Mouse (Mus musculus): ENCODE measurements around the gene Scn2b. TPM values are rescaled to one million over a fixed set of nuclear protein-coding genes. Genes with fewer than 3 reads are reported as not detected.

Gene Scn2b
- polyA plus RNA-seq, 1 experiment from 2014 or later, result 3.2 TPM

DNA sequence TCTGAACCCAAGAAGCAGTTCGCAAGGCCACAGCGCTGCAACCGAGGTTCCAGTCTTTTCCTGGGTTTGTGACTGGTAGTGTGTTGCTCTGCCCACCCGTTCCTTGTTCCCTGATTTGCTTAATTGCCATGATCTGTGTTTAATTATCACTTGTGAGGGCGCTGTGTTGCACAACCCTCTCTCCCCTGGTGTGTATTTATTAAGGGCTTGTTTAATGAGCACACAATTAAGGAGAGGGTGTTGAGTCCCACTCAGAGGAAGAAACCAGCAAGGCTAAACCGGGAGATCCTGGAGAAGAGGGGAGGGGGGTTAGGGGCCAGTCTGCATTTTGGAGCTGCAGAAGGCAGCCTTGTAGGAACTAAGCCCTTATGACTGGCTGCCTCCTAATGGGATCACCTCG is 23.4 kb downstream of the Scn2b start:
- no peak overlapping the region for H3K9ac ChIP-seq (ENCODE audit: low read length)
- H3K4me3 ChIP-seq (ENCODE audit: low read depth, low read length), result no peak overlapping the region
- H3K4me2 ChIP-seq (ENCODE audit: low read depth, low read length, severe bottlenecking), result no peak overlapping the region
- ATAC-seq (replicated peaks; ENCODE audit: low FRiP score), result peak; percentile 36; the same call in 1 of the 2 replicates
- DNase-seq (ENCODE audit: low spot score), result no peak
- no peak overlapping the region for H3K27ac ChIP-seq (ENCODE audit: low read depth, low read length)
- no peaks in the 10 kb centered on the region for H3K36me3 ChIP-seq (ENCODE audit: control insufficient read depth, insufficient read depth, low read length)
- peaks cover 73% of the 10 kb centered on the region for H3K27me3 ChIP-seq (ENCODE audit: control insufficient read depth, insufficient read depth, low read length)
- H3K9me3 ChIP-seq (ENCODE audit: control insufficient read depth, low read length), result no peaks in the 10 kb centered on the region
- WGBS, result 27% methylated on average over 7 of the region's 7 CpGs
- H3K4me1 ChIP-seq (replicated peaks; ENCODE audit: control insufficient read depth, insufficient read depth, low read length), result peaks cover 22% of the 10 kb centered on the region

DNA sequence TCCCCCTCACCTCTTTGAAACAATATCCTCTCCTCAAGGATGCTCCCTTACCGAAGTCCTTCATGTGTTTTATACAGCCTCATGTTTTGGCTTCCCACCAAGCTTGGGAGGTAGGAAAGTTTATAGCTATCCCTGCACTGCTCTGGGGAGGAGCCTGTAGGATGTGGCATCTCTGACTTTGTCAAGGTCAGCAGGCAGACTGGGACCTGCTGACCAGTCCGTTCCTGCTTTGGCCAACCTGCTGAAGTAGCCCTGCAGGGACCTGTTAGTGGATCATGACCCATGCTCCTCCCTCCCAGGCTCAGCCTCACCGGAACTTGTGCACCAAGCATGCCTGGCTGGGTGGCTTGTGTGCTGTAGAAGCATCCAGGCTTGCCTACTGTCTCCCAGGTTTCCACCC is 25.1 kb downstream of the Scn2b start:
- ATAC-seq (replicated peaks; ENCODE audit: low FRiP score) (no peak), DNase-seq (ENCODE audit: low spot score) (no peak)
- Histone ChIP-seq H3K27ac (ENCODE audit: low read depth, low read length) (no peak overlapping the region), H3K4me1 (replicated peaks; ENCODE audit: control insufficient read depth, insufficient read depth, low read length) (peaks cover 24% of the 10 kb centered on the region), H3K4me2 (ENCODE audit: low read depth, low read length, severe bottlenecking) (no peak overlapping the region), H3K27me3 (ENCODE audit: control insufficient read depth, insufficient read depth, low read length) (peaks cover 60% of the 10 kb centered on the region), H3K36me3 (ENCODE audit: control insufficient read depth, insufficient read depth, low read length) (no peaks in the 10 kb centered on the region), H3K9ac (ENCODE audit: low read length) (no peak overlapping the region), H3K4me3 (ENCODE audit: low read depth, low read length) (no peak overlapping the region), H3K9me3 (ENCODE audit: control insufficient read depth, low read length) (no peaks in the 10 kb centered on the region)
- WGBS, result 64% methylated on average over 3 of the region's 3 CpGs

DNA sequence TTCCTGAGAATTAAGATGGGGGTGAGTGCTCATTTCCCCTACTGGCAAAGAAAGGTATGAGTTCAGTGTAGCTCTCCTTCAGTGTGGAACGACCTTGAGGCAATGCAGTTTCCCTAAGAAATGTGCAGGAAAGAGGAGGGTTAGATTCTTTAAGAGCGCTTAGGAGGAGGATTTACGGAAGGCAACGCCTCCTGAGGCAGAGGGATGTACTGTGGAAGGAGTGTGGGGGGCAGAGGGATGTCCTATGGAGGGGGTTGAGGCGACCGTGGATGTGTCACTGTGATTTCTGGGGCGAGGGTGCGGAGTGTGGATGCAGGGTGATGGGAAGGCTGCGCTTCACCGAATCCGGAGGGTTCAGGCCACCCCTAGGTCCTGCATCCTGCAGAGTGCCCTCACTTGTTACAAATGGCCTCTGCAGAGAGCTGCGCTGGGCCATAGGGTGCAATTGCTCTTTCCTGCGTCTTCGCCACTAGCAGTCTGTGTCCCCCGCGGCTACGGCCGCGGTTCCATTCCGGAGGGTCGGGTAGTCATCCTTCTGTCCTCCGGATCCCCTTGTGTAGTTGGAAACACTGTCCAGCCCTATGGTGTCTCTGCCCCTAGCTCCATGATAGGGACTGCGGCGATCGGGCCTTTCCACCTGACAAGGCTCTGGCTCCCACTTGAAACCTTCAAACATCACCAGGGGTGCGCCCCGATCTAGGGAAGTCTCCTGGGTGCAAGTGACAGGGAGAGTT is 28.1 kb downstream of the Scn2b start:
- Histone ChIP-seq H3K9ac (ENCODE audit: low read length) (peak overlapping the region; percentile 27), H3K4me2 (ENCODE audit: low read depth, low read length, severe bottlenecking) (peak overlapping the region; percentile 75), H3K9me3 (ENCODE audit: control insufficient read depth, low read length) (no peaks in the 10 kb centered on the region), H3K4me3 (ENCODE audit: low read depth, low read length) (peak overlapping the region; percentile 32), H3K36me3 (ENCODE audit: control insufficient read depth, insufficient read depth, low read length) (no peaks in the 10 kb centered on the region), H3K27ac (ENCODE audit: low read depth, low read length) (no peak overlapping the region), H3K27me3 (ENCODE audit: control insufficient read depth, insufficient read depth, low read length) (peaks cover 31% of the 10 kb centered on the region), H3K4me1 (replicated peaks; ENCODE audit: control insufficient read depth, insufficient read depth, low read length) (peaks cover 11% of the 10 kb centered on the region)
- ATAC-seq (replicated peaks; ENCODE audit: low FRiP score) (no peak), DNase-seq (ENCODE audit: low spot score) (no peak)
- WGBS, result 2% methylated on average over 27 of the region's 27 CpGs

DNA sequence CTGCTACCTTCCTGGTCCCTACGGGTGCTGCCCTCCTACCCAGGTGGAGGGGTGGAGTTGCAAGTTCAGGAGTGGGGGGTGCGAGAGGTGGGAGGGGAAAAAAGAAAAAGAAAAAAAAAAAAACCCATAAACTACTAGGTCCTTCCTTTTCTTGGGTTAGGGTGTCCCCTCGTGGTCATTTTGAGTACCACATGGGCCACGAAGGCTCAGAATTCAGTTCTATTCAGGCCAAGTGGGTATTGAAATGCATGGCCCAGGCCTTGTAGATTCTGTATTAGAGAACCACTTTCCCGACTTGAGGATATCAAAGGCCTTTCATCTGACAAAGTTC is 28.6 kb downstream of the Scn2b start:
- ATAC-seq (replicated peaks; ENCODE audit: low FRiP score) (no peak), DNase-seq (ENCODE audit: low spot score) (peak; percentile 77)
- Histone ChIP-seq H3K36me3 (ENCODE audit: control insufficient read depth, insufficient read depth, low read length) (no peaks in the 10 kb centered on the region), H3K27me3 (ENCODE audit: control insufficient read depth, insufficient read depth, low read length) (peaks cover 31% of the 10 kb centered on the region), H3K4me1 (replicated peaks; ENCODE audit: control insufficient read depth, insufficient read depth, low read length) (peaks cover 10% of the 10 kb centered on the region), H3K9me3 (ENCODE audit: control insufficient read depth, low read length) (no peaks in the 10 kb centered on the region), H3K27ac (ENCODE audit: low read depth, low read length) (no peak overlapping the region), H3K4me2 (ENCODE audit: low read depth, low read length, severe bottlenecking) (peak overlapping the region; percentile 75), H3K4me3 (ENCODE audit: low read depth, low read length) (peak overlapping the region; percentile 32), H3K9ac (ENCODE audit: low read length) (peak overlapping the region; percentile 27)
- 2% methylated on average over 5 of the region's 5 CpGs for WGBS

DNA sequence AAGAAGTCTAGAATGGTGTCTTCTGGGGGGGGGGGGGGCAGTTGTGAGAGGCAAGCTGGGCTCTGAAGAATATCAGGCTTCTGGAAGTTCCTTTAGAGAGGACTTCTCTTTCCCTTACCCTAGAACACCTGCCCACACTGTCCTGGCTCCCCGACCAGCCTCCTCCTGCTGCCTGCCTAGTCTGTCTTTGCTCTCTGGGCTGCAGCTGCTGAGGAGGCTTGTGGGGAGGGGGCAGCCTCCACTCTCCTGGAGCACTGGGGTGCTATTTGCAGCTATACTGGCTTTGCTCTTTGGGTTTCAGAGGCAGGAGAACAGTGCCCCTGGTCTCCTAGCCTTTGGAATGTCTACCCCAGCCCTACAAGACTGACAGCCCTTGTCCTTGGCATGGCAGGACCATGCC is 33.4 kb downstream of the Scn2b start:
- Histone ChIP-seq H3K27ac (ENCODE audit: low read depth, low read length) (no peak overlapping the region), H3K9me3 (ENCODE audit: control insufficient read depth, low read length) (no peaks in the 10 kb centered on the region), H3K4me1 (replicated peaks; ENCODE audit: control insufficient read depth, insufficient read depth, low read length) (peaks cover 2% of the 10 kb centered on the region), H3K27me3 (ENCODE audit: control insufficient read depth, insufficient read depth, low read length) (peaks cover 2% of the 10 kb centered on the region; the same call in 1 of the 2 replicates), H3K4me3 (ENCODE audit: low read depth, low read length) (no peak overlapping the region), H3K4me2 (ENCODE audit: low read depth, low read length, severe bottlenecking) (no peak overlapping the region), H3K9ac (ENCODE audit: low read length) (no peak overlapping the region), H3K36me3 (ENCODE audit: control insufficient read depth, insufficient read depth, low read length) (no peaks in the 10 kb centered on the region)
- DNase-seq (ENCODE audit: low spot score), result peak; percentile 42
- WGBS, result 70% methylated on average over 1 of the region's 1 CpGs
- ATAC-seq (replicated peaks; ENCODE audit: low FRiP score), result no peak

DNA sequence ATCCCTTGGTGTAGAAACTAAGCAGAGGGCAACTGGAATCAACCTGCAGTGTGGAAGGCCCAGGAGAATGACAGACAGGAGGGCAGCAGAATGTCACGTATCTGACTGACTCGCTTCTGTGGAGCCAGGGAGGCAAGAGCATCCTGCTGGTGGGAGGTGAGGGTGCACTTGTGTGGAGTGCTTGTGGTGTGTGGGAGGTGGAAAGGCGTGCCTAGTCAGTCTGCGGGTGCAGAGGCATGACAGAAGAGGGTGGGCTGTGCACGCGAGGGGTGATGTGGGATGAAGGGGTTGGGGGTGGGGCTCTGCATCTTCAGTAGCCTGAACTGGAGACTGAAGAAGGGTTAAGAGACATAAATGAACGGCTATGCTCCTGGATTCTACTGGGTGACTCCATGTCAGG is 35.8 kb downstream of the Scn2b start:
- H3K9ac ChIP-seq (ENCODE audit: low read length), result no peak overlapping the region
- ATAC-seq (replicated peaks; ENCODE audit: low FRiP score), result no peak
- WGBS, result 77% methylated on average over 7 of the region's 7 CpGs
- H3K36me3 ChIP-seq (ENCODE audit: control insufficient read depth, insufficient read depth, low read length), result no peaks in the 10 kb centered on the region
- H3K27ac ChIP-seq (ENCODE audit: low read depth, low read length), result no peak overlapping the region
- peak; percentile 7 for DNase-seq (ENCODE audit: low spot score)
- no peaks in the 10 kb centered on the region for H3K27me3 ChIP-seq (ENCODE audit: control insufficient read depth, insufficient read depth, low read length)
- no peak overlapping the region for H3K4me2 ChIP-seq (ENCODE audit: low read depth, low read length, severe bottlenecking)
- no peaks in the 10 kb centered on the region for H3K9me3 ChIP-seq (ENCODE audit: control insufficient read depth, low read length)
- no peak overlapping the region for H3K4me3 ChIP-seq (ENCODE audit: low read depth, low read length)
- H3K4me1 ChIP-seq (replicated peaks; ENCODE audit: control insufficient read depth, insufficient read depth, low read length), result no peaks in the 10 kb centered on the region

DNA sequence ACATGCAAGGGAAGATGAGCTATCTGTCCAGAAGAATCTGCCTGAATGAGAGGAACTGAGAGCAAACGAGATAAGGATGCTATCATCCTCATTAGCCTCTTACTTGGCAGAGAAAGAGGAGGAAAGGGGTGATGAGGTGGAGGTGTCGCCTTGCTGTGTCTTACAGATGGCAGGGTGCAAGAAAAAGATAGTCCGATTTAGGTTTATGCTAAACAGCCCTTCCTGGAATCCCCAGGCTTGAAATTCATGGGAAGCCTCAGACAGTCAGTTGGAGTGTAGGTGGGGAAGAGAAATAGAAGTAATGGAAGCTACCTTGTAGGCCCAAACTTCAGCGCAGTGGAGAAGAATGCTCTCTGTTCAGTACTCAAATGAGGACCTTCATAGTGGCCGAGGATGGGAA is 50.3 kb downstream of the Scn2b start:
- Histone ChIP-seq H3K9me3 (ENCODE audit: control insufficient read depth, low read length) (no peaks in the 10 kb centered on the region), H3K27me3 (ENCODE audit: control insufficient read depth, insufficient read depth, low read length) (no peaks in the 10 kb centered on the region), H3K4me2 (ENCODE audit: low read depth, low read length, severe bottlenecking) (no peak overlapping the region), H3K4me3 (ENCODE audit: low read depth, low read length) (no peak overlapping the region), H3K36me3 (ENCODE audit: control insufficient read depth, insufficient read depth, low read length) (no peaks in the 10 kb centered on the region), H3K9ac (ENCODE audit: low read length) (no peak overlapping the region), H3K4me1 (replicated peaks; ENCODE audit: control insufficient read depth, insufficient read depth, low read length) (no peaks in the 10 kb centered on the region), H3K27ac (ENCODE audit: low read depth, low read length) (no peak overlapping the region)
- no peak for ATAC-seq (replicated peaks; ENCODE audit: low FRiP score)
- 75% methylated on average over 5 of the region's 5 CpGs for WGBS
- peak; percentile 17 for DNase-seq (ENCODE audit: low spot score)

DNA sequence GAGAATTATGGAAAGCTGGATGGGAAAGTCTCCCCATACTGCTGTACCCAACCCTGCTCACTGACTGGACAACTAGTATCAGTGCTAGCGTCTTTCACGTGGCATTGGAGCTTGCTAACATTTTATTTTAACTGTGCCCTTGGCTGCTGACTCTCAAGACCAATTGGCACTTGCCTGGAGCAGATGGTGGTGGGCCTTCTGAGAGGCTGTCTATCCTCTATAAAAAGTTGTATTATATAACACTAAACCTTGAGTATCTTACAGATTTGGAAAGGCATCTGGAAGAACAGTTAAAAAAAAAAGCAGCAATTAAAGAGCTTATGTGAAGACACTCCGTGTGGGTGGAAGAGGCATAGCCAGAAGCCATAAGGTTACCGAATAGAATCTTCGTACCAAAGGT is 52.6 kb downstream of the Scn2b start:
- Histone ChIP-seq H3K4me1 (replicated peaks; ENCODE audit: control insufficient read depth, insufficient read depth, low read length) (no peaks in the 10 kb centered on the region), H3K4me2 (ENCODE audit: low read depth, low read length, severe bottlenecking) (no peak overlapping the region), H3K27ac (ENCODE audit: low read depth, low read length) (no peak overlapping the region), H3K27me3 (ENCODE audit: control insufficient read depth, insufficient read depth, low read length) (no peaks in the 10 kb centered on the region), H3K4me3 (ENCODE audit: low read depth, low read length) (no peak overlapping the region), H3K36me3 (ENCODE audit: control insufficient read depth, insufficient read depth, low read length) (no peaks in the 10 kb centered on the region), H3K9me3 (ENCODE audit: control insufficient read depth, low read length) (no peaks in the 10 kb centered on the region), H3K9ac (ENCODE audit: low read length) (no peak overlapping the region)
- WGBS, result 88% methylated on average over 5 of the region's 5 CpGs
- no peak for DNase-seq (ENCODE audit: low spot score)
- no peak for ATAC-seq (replicated peaks; ENCODE audit: low FRiP score)

DNA sequence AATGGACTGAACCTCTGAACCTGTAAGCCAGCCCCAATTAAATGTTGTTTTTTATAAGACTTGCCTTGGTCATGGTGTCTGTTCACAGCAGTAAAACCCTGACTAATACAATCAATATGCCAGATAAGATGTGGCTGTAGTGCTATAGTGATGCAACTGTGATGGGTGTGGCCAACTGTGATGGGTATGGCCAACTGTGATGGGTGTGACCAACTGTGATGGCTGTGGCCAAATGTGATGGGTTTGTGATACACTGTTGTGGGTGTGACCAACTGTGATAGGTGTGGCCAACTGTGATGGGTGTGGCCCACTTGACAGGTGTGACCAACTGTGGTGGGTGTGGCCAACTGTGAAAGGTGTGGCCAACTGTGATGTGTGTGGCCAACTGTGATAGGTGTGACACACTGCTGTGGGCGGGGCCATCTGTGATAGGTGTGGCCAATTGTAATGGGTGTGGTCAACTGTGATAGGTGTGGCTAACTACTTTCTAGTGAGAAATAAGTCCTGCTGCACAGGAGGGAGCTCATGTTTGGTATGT is 53.6 kb downstream of the Scn2b start:
- H3K27me3 ChIP-seq (ENCODE audit: control insufficient read depth, insufficient read depth, low read length), result no peaks in the 10 kb centered on the region
- 74% methylated on average over 1 of the region's 1 CpGs for WGBS
- peak; percentile 49 for DNase-seq (ENCODE audit: low spot score)

More for the DNA sequence above, 53.6 kb downstream of the Scn2b start:
- H3K27ac ChIP-seq (ENCODE audit: low read depth, low read length), result no peak overlapping the region
- H3K4me1 ChIP-seq (replicated peaks; ENCODE audit: control insufficient read depth, insufficient read depth, low read length), result no peaks in the 10 kb centered on the region
- ATAC-seq (replicated peaks; ENCODE audit: low FRiP score), result no peak
- H3K9ac ChIP-seq (ENCODE audit: low read length), result no peak overlapping the region
- H3K36me3 ChIP-seq (ENCODE audit: control insufficient read depth, insufficient read depth, low read length), result no peaks in the 10 kb centered on the region
- H3K4me2 ChIP-seq (ENCODE audit: low read depth, low read length, severe bottlenecking), result no peak overlapping the region
- H3K4me3 ChIP-seq (ENCODE audit: low read depth, low read length), result no peak overlapping the region
- H3K9me3 ChIP-seq (ENCODE audit: control insufficient read depth, low read length), result no peaks in the 10 kb centered on the region

Data from forebrain, embryonic 11.5 days (tissue).